In the genomic region with DNA sequence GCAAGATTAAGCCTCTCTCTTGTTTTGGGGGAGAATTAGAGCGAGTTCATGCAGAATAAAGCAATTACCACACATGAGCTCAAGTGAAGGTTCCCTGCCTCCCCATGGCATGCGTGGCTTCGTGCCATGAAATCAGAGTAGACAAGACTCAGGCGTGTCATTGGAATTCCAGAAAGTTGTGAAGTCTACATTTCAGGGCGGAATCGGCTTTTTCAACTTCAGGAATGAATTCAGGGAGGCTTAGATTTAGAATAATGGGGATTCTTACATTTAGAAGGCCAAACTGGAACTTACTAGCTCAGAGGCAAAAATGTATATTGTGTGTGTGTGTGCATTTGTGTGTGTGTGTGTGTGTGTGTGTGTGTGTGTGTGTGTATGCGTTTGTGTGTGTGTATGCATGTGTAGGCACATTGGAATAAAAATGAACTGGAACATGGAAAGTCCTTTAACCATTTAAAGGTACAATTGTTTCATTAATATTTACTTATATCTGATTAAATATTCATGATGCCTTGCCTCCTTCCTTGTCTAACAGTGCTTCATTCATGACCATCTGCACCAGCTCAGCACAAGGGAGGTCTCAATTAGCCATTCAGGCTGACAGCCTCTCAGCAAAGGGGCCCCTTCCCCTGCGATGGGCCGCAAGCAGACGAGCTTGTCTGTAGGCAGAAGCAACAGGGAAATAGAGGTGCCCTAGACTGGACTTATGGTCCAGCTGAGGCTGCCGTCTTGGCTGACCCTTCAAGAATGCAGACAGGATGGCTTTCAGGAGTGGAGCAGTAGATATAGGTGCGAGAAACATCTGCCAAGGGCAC, we compare ENCODE assay signal across 9 mouse cellular contexts. TPM values are rescaled to one million over a fixed set of nuclear protein-coding genes. Genes with fewer than 3 reads are reported as not detected.
DNase-seq lines count a peak whose midpoint lies in the region; ATAC-seq lines count a peak whose summit lies in the region.
"Had no signal": no experiment of that assay in that cellular context is flagged by ENCODE, and none has a peak within 500 bp of the region (broad histone marks: within the 10 kb centered on the region; RNA-seq: fewer than 3 reads in every experiment).

No protein-coding gene starts in this region.

- H3K4me2 ChIP-seq in limb, embryonic 12.5 days, result no peak overlapping the region
- H3K4me2 ChIP-seq in neural tube, embryonic 11.5 days (ENCODE audit: low read depth), result no peak overlapping the region

- H3K4me1 ChIP-seq in limb, embryonic 12.5 days (replicated peaks), result peaks cover 10% of the 10 kb centered on the region; the same call in 1 of the 2 replicates
- peaks cover 16% of the 10 kb centered on the region for H3K4me1 ChIP-seq in limb, embryonic 10.5 days
- H3K4me1 ChIP-seq in neural tube, embryonic 11.5 days (ENCODE audit: control insufficient read depth, insufficient read depth, low read length), result peaks cover 4% of the 10 kb centered on the region; the same call in 1 of the 2 replicates

- no peak overlapping the region for H3K9ac ChIP-seq in limb, embryonic 12.5 days (replicated peaks)
- H3K9ac ChIP-seq in neural tube, embryonic 11.5 days (ENCODE audit: low read length), result no peak overlapping the region

- H3K9me3 ChIP-seq in limb, embryonic 12.5 days, result no peaks in the 10 kb centered on the region
- no peaks in the 10 kb centered on the region for H3K9me3 ChIP-seq in limb, embryonic 10.5 days (replicated peaks)
- H3K9me3 ChIP-seq in neural tube, embryonic 11.5 days (ENCODE audit: control insufficient read depth, low read length), result no peaks in the 10 kb centered on the region

- intact Hi-C loops in gastrocnemius, postnatal 14 days (cut with DNase I; ENCODE audit: low total_unique reads), result no loop called here

- DNase-seq in limb, embryonic 10.5 days (ENCODE audit: low spot score), result no peak
- peak; percentile 70 for DNase-seq in embryo, embryonic 11 days
- DNase-seq in gastrocnemius, postnatal 14 days, result peak; percentile 24
- DNase-seq in neural tube, embryonic 11.5 days (ENCODE audit: low spot score), result peak; percentile 66
- DNase-seq in spleen, adult 12 weeks (ENCODE audit: low spot score), result no peak
- no peak for DNase-seq in thymus, postnatal 14 days
- no peak for DNase-seq in right cerebral cortex, postnatal 36 days (ENCODE audit: low spot score in 2 of 2)
- DNase-seq: right cerebral cortex, postnatal 4 days had no signal

- no peak overlapping the region for H3K4me3 ChIP-seq in limb, embryonic 12.5 days (replicated peaks)
- no peak overlapping the region for H3K4me3 ChIP-seq in limb, embryonic 10.5 days
- H3K4me3 ChIP-seq in neural tube, embryonic 11.5 days (ENCODE audit: low read depth, low read length), result no peak overlapping the region

- H3K27me3 ChIP-seq in limb, embryonic 12.5 days, result no peaks in the 10 kb centered on the region; the same call in 1 of the 2 replicates
- no peaks in the 10 kb centered on the region for H3K27me3 ChIP-seq in limb, embryonic 10.5 days (ENCODE audit: low read depth, poor library complexity, severe bottlenecking)
- no peaks in the 10 kb centered on the region for H3K27me3 ChIP-seq in neural tube, embryonic 11.5 days (ENCODE audit: control insufficient read depth, insufficient read depth, low read length)

- no peaks in the 10 kb centered on the region for H3K36me3 ChIP-seq in limb, embryonic 12.5 days
- H3K36me3 ChIP-seq in limb, embryonic 10.5 days, result no peaks in the 10 kb centered on the region
- H3K36me3 ChIP-seq in neural tube, embryonic 11.5 days (ENCODE audit: control insufficient read depth, insufficient read depth, low read length), result no peaks in the 10 kb centered on the region

- ATAC-seq in limb, embryonic 12.5 days (ENCODE audit: insufficient number of reproducible peaks, insufficient read depth, low FRiP score, low TSS enrichment, low read depth), result no peak
- peak; percentile 92 for ATAC-seq in neural tube, embryonic 11.5 days (ENCODE audit: insufficient read depth, low FRiP score, low TSS enrichment)

- 68% methylated on average over 12 of the region's 12 CpGs for WGBS in limb, embryonic 12.5 days
- 74% methylated on average over 12 of the region's 12 CpGs for WGBS in limb, embryonic 10.5 days
- WGBS in neural tube, embryonic 11.5 days, result 41% methylated on average over 12 of the region's 12 CpGs

- H3K27ac ChIP-seq in limb, embryonic 12.5 days, result 0 out of 2 replicates have a peak overlapping the region, but pooled peaks have one; percentile 42
- no peak overlapping the region for H3K27ac ChIP-seq in limb, embryonic 10.5 days
- H3K27ac ChIP-seq in neural tube, embryonic 11.5 days (ENCODE audit: low read depth, low read length), result no peak overlapping the region

RNA-seq across cellular contexts. Expression of gene Pbx1, which starts 41.4 kb away (rescaled TPM):
- 30.9 and 32.9 TPM in 2 replicates for polyA plus RNA-seq in limb, embryonic 12.5 days (2016; fragmentation: Nextera tagmentation; extraction: Ambion mirVana)
- 44.7 and 55.9 TPM in 2 replicates for polyA plus RNA-seq in limb, embryonic 10.5 days (2016; fragmentation: Nextera tagmentation; extraction: Ambion mirVana)
- total RNA-seq in gastrocnemius, postnatal 14 days (2021), result 10 to 100 TPM; 20.3 to 23.0 TPM
- 45.8 and 47.9 TPM in 2 replicates for polyA plus RNA-seq in neural tube, embryonic 11.5 days (2014; fragmentation: Nextera tagmentation; extraction: Ambion mirVana)

Comparison
In these comparisons a context has a peak if more than half of its experiments do, and no peak if none do; other contexts are left out.
1. DNase-seq: peak in embryo, embryonic 11 days (single experiment), gastrocnemius, postnatal 14 days (single experiment) and neural tube, embryonic 11.5 days (single experiment); none in limb, embryonic 10.5 days (single experiment), spleen, adult 12 weeks (single experiment), thymus, postnatal 14 days (single experiment) and right cerebral cortex, postnatal 36 days (0 of 2).